Mouse (Mus musculus): ENCODE results near the gene Pdss2. TPM values are rescaled to one million over a fixed set of nuclear protein-coding genes. Genes with fewer than 3 reads are reported as not detected.
A peak's percentile ranks its signal among the peaks of the same experiment; 100 is the strongest.
"Not testable (repeated sequence)": the region's sequence is repeated elsewhere in the genome, so short reads cannot be mapped to it uniquely, and the experiment has no call there.

Gene Pdss2
- polyA plus RNA-seq, 1 experiment from 2014 or later: 15.1 TPM

- no peak for ATAC-seq (replicated peaks)
- no peak overlapping the region for H3K27ac ChIP-seq (replicated peaks)
- 34% methylated on average over 5 of the region's 5 CpGs for WGBS
These were observed 26.7 kb downstream of the Pdss2 start for GRCm38 (mm10) chr10:43247994-43248393.

GRCm38 (mm10) chr10:43252324-43252723 lies 31.0 kb downstream of the Pdss2 start:
- Histone ChIP-seq H3K36me3 (no peaks in the 10 kb centered on the region), H3K4me1 (no peaks in the 10 kb centered on the region), H3K9ac (replicated peaks) (no peak overlapping the region), H3K9me3 (no peaks in the 10 kb centered on the region), H3K27ac (replicated peaks) (no peak overlapping the region), H3K4me2 (replicated peaks) (no peak overlapping the region), H3K27me3 (no peaks in the 10 kb centered on the region), H3K4me3 (no peak overlapping the region)
- 81% methylated on average over 4 of the region's 4 CpGs for WGBS
- no peak for ATAC-seq (replicated peaks)

More at GRCm38 (mm10) chr10:43247994-43248393, 26.7 kb downstream of the Pdss2 start:
- Histone ChIP-seq H3K4me1 (peaks cover 19% of the 10 kb centered on the region), H3K9me3 (no peaks in the 10 kb centered on the region), H3K36me3 (no peaks in the 10 kb centered on the region), H3K27me3 (no peaks in the 10 kb centered on the region), H3K9ac (replicated peaks) (no peak overlapping the region), H3K4me3 (no peak overlapping the region), H3K4me2 (replicated peaks) (no peak overlapping the region)

GRCm38 (mm10) chr10:43256965-43257364 lies 35.7 kb downstream of the Pdss2 start:
- WGBS: 100% methylated on average over 1 of the region's 1 CpGs
- H3K36me3 ChIP-seq; H3K9me3 ChIP-seq; H3K4me3 ChIP-seq; ATAC-seq (replicated peaks); H3K4me1 ChIP-seq; H3K9ac ChIP-seq (replicated peaks); H3K27ac ChIP-seq (replicated peaks); H3K4me2 ChIP-seq (replicated peaks); H3K27me3 ChIP-seq: not testable (repeated sequence)

DNA sequence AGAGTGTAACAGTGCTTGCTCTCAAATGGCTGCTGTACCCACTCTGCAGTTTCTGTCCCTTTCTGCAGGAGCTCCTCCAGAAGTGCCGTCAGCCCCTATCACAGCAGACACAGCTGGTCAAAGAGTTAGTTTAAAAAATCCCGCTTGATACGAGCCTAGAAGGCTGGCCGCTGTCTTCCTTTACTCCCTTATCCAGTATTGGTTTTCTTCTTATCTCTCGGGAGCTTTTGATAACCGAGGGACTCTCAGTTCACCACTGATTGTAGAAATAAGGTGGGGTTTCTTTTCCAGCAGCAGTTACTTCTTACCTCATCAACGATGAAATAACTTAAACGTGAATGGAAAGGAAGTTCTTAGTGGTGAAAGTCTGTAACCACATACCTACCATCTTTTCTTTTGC lies 36.2 kb downstream of the Pdss2 start:
- not testable (repeated sequence) for H3K9ac ChIP-seq (replicated peaks); H3K4me1 ChIP-seq; H3K36me3 ChIP-seq; H3K9me3 ChIP-seq; H3K4me2 ChIP-seq (replicated peaks); H3K4me3 ChIP-seq; H3K27ac ChIP-seq (replicated peaks); ATAC-seq (replicated peaks); H3K27me3 ChIP-seq
- WGBS: 92% methylated on average over 8 of the region's 8 CpGs

- no peaks in the 10 kb centered on the region for H3K36me3 ChIP-seq
- H3K9ac ChIP-seq (replicated peaks): no peak overlapping the region
- H3K4me2 ChIP-seq (replicated peaks): no peak overlapping the region
- no peaks in the 10 kb centered on the region for H3K27me3 ChIP-seq
- H3K27ac ChIP-seq (replicated peaks): no peak overlapping the region
- WGBS: 80% methylated on average over 2 of the region's 2 CpGs
- H3K9me3 ChIP-seq: no peaks in the 10 kb centered on the region
- no peak overlapping the region for H3K4me3 ChIP-seq
- H3K4me1 ChIP-seq: peaks cover 12% of the 10 kb centered on the region
- ATAC-seq (replicated peaks): no peak
These were observed 50.0 kb downstream of the Pdss2 start for GRCm38 (mm10) chr10:43271318-43271717.

GRCm38 (mm10) chr10:43272381-43272780 lies 51.1 kb downstream of the Pdss2 start:
- ATAC-seq (replicated peaks): no peak
- H3K9me3 ChIP-seq: no peaks in the 10 kb centered on the region
- WGBS: 44% methylated on average over 4 of the region's 4 CpGs
- no peak overlapping the region for H3K27ac ChIP-seq (replicated peaks)
- no peaks in the 10 kb centered on the region for H3K27me3 ChIP-seq
- no peaks in the 10 kb centered on the region for H3K36me3 ChIP-seq
- no peak overlapping the region for H3K4me3 ChIP-seq
- no peak overlapping the region for H3K4me2 ChIP-seq (replicated peaks)
- H3K9ac ChIP-seq (replicated peaks): no peak overlapping the region
- H3K4me1 ChIP-seq: peaks cover 23% of the 10 kb centered on the region

- Histone ChIP-seq H3K4me1 (peaks cover 23% of the 10 kb centered on the region), H3K9me3 (no peaks in the 10 kb centered on the region), H3K4me3 (no peak overlapping the region), H3K4me2 (replicated peaks) (no peak overlapping the region), H3K36me3 (no peaks in the 10 kb centered on the region), H3K9ac (replicated peaks) (no peak overlapping the region), H3K27me3 (no peaks in the 10 kb centered on the region), H3K27ac (replicated peaks) (no peak overlapping the region)
- no peak for ATAC-seq (replicated peaks)
- 26% methylated on average over 3 of the region's 3 CpGs for WGBS
These were observed 51.8 kb downstream of the Pdss2 start for GRCm38 (mm10) chr10:43273057-43273456.

DNA sequence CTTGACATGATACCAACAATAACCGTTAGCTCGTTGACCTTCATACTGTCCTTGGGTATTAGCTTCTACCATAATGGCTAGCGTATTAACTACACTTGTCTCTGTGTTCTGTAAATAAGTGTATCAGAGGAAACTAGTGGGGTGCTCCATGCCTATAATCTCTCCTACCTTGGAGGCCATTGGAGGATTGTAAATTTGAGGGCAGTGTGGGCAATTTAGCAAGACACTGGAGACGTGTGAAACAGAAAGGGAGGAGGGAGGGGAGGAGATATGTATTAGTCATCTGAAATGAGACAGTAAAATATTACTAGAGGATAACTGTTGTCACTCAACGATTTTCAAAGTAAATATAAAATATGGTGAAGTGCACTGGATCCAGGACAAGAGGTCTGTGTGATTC lies 54.2 kb downstream of the Pdss2 start:
- H3K4me3 ChIP-seq: no peak overlapping the region
- peaks cover 29% of the 10 kb centered on the region for H3K4me1 ChIP-seq
- no peak overlapping the region for H3K4me2 ChIP-seq (replicated peaks)
- WGBS: 79% methylated on average over 5 of the region's 5 CpGs
- H3K9me3 ChIP-seq: no peaks in the 10 kb centered on the region
- peak overlapping the region; percentile 56; the same call in 1 of the 2 replicates for H3K27ac ChIP-seq (replicated peaks)
- H3K9ac ChIP-seq (replicated peaks): no peak overlapping the region
- no peak for ATAC-seq (replicated peaks)
- no peaks in the 10 kb centered on the region for H3K27me3 ChIP-seq
- H3K36me3 ChIP-seq: no peaks in the 10 kb centered on the region

GRCm38 (mm10) chr10:43276116-43276659 lies 54.9 kb downstream of the Pdss2 start:
- peak; percentile 62 for ATAC-seq (replicated peaks)
- H3K27ac ChIP-seq (replicated peaks): peak overlapping the region; percentile 56

DNA sequence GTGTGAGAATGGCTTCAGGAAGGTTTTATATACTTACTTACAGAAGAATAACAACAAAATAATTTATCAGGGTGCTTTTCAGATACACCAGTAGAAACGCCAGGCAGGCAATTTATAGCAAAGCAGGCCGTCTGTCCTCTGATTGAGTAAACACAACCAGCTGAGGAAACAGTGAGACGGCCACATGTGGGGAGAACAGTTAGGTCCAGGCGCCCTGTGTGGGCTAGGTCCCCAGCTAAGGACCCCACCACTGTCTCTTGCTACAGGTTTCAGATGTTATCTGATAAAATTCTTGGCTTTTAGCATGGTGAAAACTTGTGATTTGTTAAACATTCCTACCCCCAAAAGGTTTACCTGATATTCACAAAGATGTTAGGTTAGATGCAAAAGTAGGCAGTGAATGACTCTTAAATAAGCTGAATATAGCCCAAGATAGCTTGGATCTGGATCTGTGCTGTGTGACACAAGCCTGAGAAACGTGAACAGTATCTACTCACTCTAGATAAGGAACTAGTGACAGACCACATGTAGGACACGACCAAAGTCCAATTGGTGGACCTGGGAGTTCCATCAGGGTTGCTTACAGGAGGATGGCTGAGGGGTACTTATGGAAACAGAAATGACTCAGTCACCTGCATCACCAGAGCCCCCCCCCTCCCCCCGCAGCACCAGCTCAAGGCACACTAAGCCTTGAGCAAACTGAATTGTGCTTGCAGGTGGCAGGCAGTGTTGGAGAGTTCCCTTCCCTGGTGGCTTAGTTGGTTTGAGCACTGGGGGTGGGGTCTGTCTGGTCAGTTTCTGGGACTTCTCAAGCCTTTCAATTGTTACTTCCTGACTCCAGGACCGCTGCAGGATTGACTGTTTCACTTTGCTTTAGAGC lies 56.2 kb downstream of the Pdss2 start:
- Histone ChIP-seq H3K27ac (replicated peaks) (peak overlapping the region; percentile 56; the same call in 1 of the 2 replicates), H3K9ac (replicated peaks) (no peak overlapping the region), H3K27me3 (no peaks in the 10 kb centered on the region), H3K36me3 (no peaks in the 10 kb centered on the region), H3K4me3 (no peak overlapping the region), H3K4me1 (peaks cover 27% of the 10 kb centered on the region), H3K9me3 (no peaks in the 10 kb centered on the region), H3K4me2 (replicated peaks) (no peak overlapping the region)
- ATAC-seq (replicated peaks): no peak
- 68% methylated on average over 8 of the region's 8 CpGs for WGBS

More at GRCm38 (mm10) chr10:43276116-43276659, 54.9 kb downstream of the Pdss2 start:
- H3K4me2 ChIP-seq (replicated peaks): no peak overlapping the region
- H3K27me3 ChIP-seq: no peaks in the 10 kb centered on the region
- H3K9ac ChIP-seq (replicated peaks): no peak overlapping the region
- peaks cover 29% of the 10 kb centered on the region for H3K4me1 ChIP-seq
- no peaks in the 10 kb centered on the region for H3K9me3 ChIP-seq
- 11% methylated on average over 1 of the region's 1 CpGs for WGBS
- no peaks in the 10 kb centered on the region for H3K36me3 ChIP-seq
- H3K4me3 ChIP-seq: no peak overlapping the region

DNA sequence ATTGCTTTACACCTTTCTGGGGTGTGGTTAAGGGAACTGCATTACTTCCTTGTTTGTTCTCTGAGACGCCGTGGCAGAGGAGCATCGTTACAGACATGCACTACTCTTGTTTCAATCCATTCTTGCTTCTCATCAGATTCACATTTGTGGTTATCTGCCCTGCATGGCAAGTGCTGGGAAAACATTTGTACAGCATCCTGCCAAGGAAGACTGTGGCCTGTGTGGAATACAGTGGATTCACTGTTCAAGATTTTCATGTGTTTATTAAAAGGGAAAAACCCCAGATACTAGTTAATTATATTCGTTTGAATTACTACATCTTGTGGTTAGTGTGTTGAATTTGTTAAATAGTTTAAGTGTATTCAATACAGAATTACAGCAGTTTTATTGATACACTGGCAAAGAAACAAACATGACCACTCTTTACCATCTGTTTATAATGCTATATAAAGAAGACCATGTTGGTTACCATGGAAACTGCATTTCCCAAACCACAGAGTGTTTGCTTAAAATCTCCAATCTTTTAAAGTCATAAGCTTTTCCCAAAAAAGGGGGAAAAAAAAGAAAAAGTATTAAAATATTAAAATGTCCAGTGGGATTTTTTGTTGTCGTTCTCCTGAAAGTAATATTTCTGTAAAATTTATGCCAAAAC lies 58.5 kb downstream of the Pdss2 start:
- Histone ChIP-seq H3K27ac (replicated peaks) (peak overlapping the region; percentile 79), H3K36me3 (no peaks in the 10 kb centered on the region), H3K4me3 (no peak overlapping the region), H3K4me1 (peaks cover 22% of the 10 kb centered on the region), H3K4me2 (replicated peaks) (no peak overlapping the region), H3K9me3 (no peaks in the 10 kb centered on the region), H3K9ac (replicated peaks) (no peak overlapping the region), H3K27me3 (no peaks in the 10 kb centered on the region)
- WGBS: 62% methylated on average over 5 of the region's 5 CpGs
- ATAC-seq (replicated peaks): no peak

DNA sequence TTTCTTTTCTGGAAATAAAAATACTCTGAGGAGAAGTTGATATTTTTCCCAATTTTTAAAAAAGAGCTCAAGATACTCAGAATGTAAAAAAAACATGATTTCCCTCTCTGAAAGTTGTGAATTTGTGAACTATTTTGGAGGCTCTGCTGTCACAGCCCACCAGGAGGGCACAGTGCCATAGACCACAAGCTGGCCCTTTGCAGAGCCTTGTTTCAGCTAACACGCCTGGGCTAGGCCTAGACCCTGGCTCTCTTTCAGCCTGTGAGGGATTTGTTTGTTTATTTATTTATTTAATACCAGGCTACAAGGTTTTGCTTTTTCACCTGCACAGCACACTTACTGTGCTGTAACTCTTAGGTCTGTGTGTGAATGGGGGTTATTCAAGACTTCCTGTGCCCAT lies 64.3 kb downstream of the Pdss2 start:
- H3K4me3 ChIP-seq: no peak overlapping the region
- H3K4me1 ChIP-seq: no peaks in the 10 kb centered on the region
- no peak overlapping the region for H3K27ac ChIP-seq (replicated peaks)
- no peak overlapping the region for H3K9ac ChIP-seq (replicated peaks)
- H3K36me3 ChIP-seq: no peaks in the 10 kb centered on the region
- H3K4me2 ChIP-seq (replicated peaks): no peak overlapping the region
- no peak for ATAC-seq (replicated peaks)
- 48% methylated on average over 1 of the region's 1 CpGs for WGBS
- no peaks in the 10 kb centered on the region for H3K9me3 ChIP-seq
- no peaks in the 10 kb centered on the region for H3K27me3 ChIP-seq

Measured in forebrain, embryonic 15.5 days (tissue).